Mouse (Mus musculus) stomach, postnatal 0 days (tissue): ENCODE measurements around the gene Ang4.
"Not testable (repeated sequence)": the region's sequence is repeated elsewhere in the genome, so short reads cannot be mapped to it uniquely, and the experiment has no call there.

Experiments
- CTCF ChIP-seq: IDR thresholded peaks from 2 replicates; pipeline ENCODE4 v1.5.1; 2016; ENCODE audit warnings: antibody characterized with exemption, low read depth, mild to moderate bottlenecking, moderate library complexity
- EP300 ChIP-seq: optimal IDR thresholded peaks from 2 replicates; pipeline ENCODE3; 2016; ENCODE audit warnings: antibody characterized with exemption

DNA sequence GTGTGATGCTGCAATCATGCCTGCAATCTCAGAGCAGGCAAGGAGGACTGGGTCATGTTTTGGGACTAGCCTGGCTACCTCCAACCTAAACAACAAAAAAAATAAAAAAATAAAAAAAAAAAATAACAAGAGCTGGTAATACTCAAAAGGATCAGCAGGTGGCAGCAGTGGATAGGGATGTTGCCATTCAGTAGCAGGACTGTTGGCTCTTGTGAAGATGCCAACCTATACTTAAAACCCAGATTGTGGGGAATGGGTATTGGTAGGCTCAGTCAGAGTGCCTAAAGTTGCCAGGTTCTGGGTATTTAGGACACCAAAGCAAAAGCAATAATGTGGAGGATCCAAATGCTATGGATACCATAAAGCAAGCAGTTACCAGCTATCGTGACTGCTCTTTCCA, 2.0 kb downstream of the Ang4 start:
- TF ChIP-seq CTCF = peak; percentile 68
- TF ChIP-seq EP300 = not testable (repeated sequence)
